Mouse (Mus musculus) ES-Bruce4 (cell line): Measurements from ENCODE around the gene Mtch2. TPM values are rescaled to one million over a fixed set of nuclear protein-coding genes. Genes with fewer than 3 reads are reported as not detected.

ENCODE experiments used
- H3K27ac ChIP-seq: 2 replicates; pipeline ENCODE4 v1.5.1; 2012; ENCODE audit warnings: low read length, inconsistent platforms; ENCODE audit not compliant: insufficient read depth
- H3K27me3 ChIP-seq: 2 replicates; pipeline ENCODE4 v1.6.1; 2012; ENCODE audit warnings: mild to moderate bottlenecking, low read length, inconsistent platforms; ENCODE audit not compliant: control insufficient read depth, poor library complexity, insufficient read depth, severe bottlenecking
- H3K36me3 ChIP-seq: 2 replicates; pipeline ENCODE4 v1.6.1; 2012; ENCODE audit warnings: inconsistent platforms, mild to moderate bottlenecking, low read length, moderate library complexity; ENCODE audit not compliant: control insufficient read depth, poor library complexity, insufficient read depth, severe bottlenecking
- H3K4me1 ChIP-seq: one replicate; pipeline ENCODE4 v1.8.1; 2011; ENCODE audit warnings: low read length; ENCODE audit not compliant: control insufficient read depth, insufficient read depth
- H3K4me3 ChIP-seq: 2 replicates; pipeline ENCODE4 v1.5.1; 2011; ENCODE audit warnings: low read depth, mild to moderate bottlenecking, low read length
- H3K9ac ChIP-seq: 2 replicates; pipeline ENCODE4 v1.6.1; 2012; ENCODE audit warnings: low read depth, mild to moderate bottlenecking, inconsistent platforms; ENCODE audit not compliant: poor library complexity, severe bottlenecking
- H3K9me3 ChIP-seq: replicated peaks from 2 replicates; pipeline ENCODE4 v1.6.1; 2012; ENCODE audit warnings: mild to moderate bottlenecking, low read length, inconsistent platforms; ENCODE audit not compliant: control insufficient read depth, poor library complexity, insufficient read depth, severe bottlenecking
- CTCF ChIP-seq: IDR thresholded peaks from one replicate; pipeline ENCODE4 v1.8.1; 2011; ENCODE audit warnings: low read depth, low read length
- EP300 ChIP-seq: IDR thresholded peaks from 2 replicates; pipeline ENCODE4 v1.6.1; 2011; ENCODE audit warnings: low read depth, low read length; ENCODE audit not compliant: insufficient read depth
- POLR2A ChIP-seq: IDR thresholded peaks from one replicate; pipeline ENCODE4 v1.8.1; 2011; ENCODE audit warnings: low read length; ENCODE audit not compliant: insufficient read depth
- polyA plus RNA-seq: library from polyadenylated mRNA; stranded (reverse); fragments of >200 nt; gene quantifications from 2 replicates; pipeline ENCODE4 v1.2.4, GENCODE M21; 2011; ENCODE audit warnings: low read depth; ENCODE audit not compliant: missing spikeins, insufficient read depth, insufficient read length

Mtch2 gene
- polyA plus RNA-seq, 1 experiment: 277 TPM

DNA sequence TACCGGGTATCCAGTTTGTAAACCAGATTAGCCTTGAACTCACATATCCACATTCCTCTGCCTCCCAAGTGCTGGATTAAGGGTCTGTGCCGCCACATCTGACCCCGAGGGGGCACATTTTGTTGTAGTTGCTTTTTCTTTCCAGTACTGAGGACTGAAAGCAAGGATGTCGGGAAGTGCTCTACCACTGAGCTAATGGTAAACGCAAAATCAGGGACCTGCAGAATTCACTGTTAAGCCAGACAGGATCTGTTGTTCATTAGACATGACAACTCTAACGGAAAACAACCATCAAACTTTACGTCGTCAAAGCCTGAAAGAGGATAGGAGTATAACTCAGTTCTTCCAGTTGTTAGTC, 379 bp upstream of the Mtch2 start:
- peak overlapping the region; percentile 57 for H3K4me3 ChIP-seq
- no peaks in the 10 kb centered on the region for H3K4me1 ChIP-seq
- peak overlapping the region; percentile 79 for H3K27ac ChIP-seq
- TF ChIP-seq POLR2A (no peak), EP300 (no peak), CTCF (no peak)
- no peaks in the 10 kb centered on the region for H3K9me3 ChIP-seq
- no peaks in the 10 kb centered on the region for H3K27me3 ChIP-seq
- H3K9ac ChIP-seq: peak overlapping the region; percentile 81
- peaks cover 18% of the 10 kb centered on the region for H3K36me3 ChIP-seq

DNA sequence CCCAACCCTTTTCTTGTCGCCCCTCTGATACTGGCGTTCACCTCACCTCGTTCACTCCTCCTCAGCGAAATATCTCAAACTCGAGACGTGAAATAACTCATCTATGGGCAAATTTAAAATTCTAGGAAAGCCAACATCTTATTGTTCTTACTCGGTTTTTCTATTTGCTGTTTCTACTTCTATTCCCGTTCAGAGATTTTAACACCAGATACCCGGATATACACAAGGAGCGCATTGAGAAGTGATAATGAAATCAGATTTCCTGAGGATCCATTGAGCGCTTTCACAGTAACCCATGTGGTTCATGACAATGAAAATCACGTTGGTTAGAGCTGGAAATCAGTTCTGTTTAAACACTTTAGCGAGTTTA, 711 bp downstream of the Mtch2 start:
- H3K4me1 ChIP-seq: no peaks in the 10 kb centered on the region
- H3K27ac ChIP-seq: peak overlapping the region; percentile 23; the same call in 1 of the 2 replicates
- no peak for TF ChIP-seq CTCF
- TF ChIP-seq POLR2A: no peak
- no peak for TF ChIP-seq EP300

DNA sequence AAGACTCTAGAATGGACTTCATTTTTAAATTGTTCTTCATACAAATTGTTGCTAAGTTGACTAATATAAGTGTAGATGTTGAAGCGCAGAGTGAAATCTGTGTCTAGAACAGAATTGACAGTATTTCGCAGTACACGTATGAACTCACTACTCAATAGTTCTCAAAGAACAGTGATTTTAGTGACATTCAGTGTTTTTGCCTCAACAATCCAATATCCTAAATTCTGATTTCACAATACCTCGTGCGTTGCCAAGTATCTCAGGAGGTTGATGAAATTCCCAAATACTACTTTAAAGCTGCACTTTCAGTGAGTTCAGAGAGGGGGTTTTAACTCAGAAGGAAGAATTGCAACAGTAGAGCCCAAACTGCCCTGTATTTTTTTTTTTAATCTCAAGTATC, 1.4 kb downstream of the Mtch2 start:
- no peak overlapping the region for H3K4me3 ChIP-seq
- peaks cover 34% of the 10 kb centered on the region for H3K36me3 ChIP-seq
- H3K27me3 ChIP-seq: no peaks in the 10 kb centered on the region
- TF ChIP-seq CTCF (no peak), EP300 (no peak), POLR2A (no peak)
- no peaks in the 10 kb centered on the region for H3K4me1 ChIP-seq
- no peak overlapping the region for H3K27ac ChIP-seq
- no peaks in the 10 kb centered on the region for H3K9me3 ChIP-seq
- peak overlapping the region; percentile 89; the same call in 1 of the 2 replicates for H3K9ac ChIP-seq

More for the DNA sequence above, 711 bp downstream of the Mtch2 start:
- H3K9ac ChIP-seq: peak overlapping the region; percentile 89
- no peaks in the 10 kb centered on the region for H3K27me3 ChIP-seq
- peaks cover 29% of the 10 kb centered on the region for H3K36me3 ChIP-seq
- H3K9me3 ChIP-seq: no peaks in the 10 kb centered on the region
- H3K4me3 ChIP-seq: peak overlapping the region; percentile 86

DNA sequence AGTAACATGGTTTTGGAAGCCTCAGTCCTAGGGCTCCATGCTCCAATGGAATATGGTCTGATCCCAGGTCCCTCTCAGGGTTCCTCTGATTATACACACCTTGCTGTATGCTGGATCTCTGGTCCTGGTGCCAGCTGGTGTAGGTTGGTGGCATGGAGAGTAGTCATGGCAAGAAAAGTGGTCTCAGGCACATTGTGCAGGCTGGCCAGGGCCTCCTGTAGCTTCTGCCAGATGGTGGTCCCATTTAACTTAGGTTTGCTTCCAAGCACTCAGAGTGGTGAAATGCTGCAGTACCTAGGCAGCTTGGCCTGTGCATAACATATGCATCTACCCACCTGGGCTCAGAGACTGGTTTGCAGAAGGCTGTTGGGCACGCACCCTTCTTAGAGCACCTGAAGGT, 3.4 kb downstream of the Mtch2 start:
- H3K27me3 ChIP-seq: no peaks in the 10 kb centered on the region
- H3K4me1 ChIP-seq: no peaks in the 10 kb centered on the region
- H3K9me3 ChIP-seq: no peaks in the 10 kb centered on the region
- no peak for TF ChIP-seq CTCF
- no peak overlapping the region for H3K9ac ChIP-seq
- no peak overlapping the region for H3K4me3 ChIP-seq
- H3K27ac ChIP-seq: no peak overlapping the region
- H3K36me3 ChIP-seq: peaks cover 43% of the 10 kb centered on the region

DNA sequence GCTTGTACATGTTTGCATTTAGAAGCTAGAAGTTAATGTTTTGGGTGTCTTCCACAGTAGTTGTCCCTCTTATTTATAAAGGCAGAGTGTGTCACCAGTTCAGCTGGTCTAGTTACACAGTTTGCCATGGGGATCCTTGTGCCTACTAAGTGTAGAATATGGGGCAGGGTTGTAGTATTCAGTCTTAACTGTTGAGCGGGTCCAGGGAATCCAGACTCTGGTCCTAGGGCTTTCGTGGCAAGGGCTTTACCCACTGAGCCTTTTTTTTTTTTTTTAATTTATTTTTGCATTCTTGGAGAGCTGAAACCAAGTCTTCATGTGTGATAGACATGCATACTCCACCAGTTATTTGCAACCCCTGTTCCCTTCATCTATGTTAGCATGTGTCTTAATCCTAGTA, 14.5 kb downstream of the Mtch2 start:
- TF ChIP-seq POLR2A (no peak), EP300 (no peak), CTCF (no peak)
- Histone ChIP-seq H3K36me3 (peaks cover 68% of the 10 kb centered on the region), H3K4me1 (no peaks in the 10 kb centered on the region)

DNA sequence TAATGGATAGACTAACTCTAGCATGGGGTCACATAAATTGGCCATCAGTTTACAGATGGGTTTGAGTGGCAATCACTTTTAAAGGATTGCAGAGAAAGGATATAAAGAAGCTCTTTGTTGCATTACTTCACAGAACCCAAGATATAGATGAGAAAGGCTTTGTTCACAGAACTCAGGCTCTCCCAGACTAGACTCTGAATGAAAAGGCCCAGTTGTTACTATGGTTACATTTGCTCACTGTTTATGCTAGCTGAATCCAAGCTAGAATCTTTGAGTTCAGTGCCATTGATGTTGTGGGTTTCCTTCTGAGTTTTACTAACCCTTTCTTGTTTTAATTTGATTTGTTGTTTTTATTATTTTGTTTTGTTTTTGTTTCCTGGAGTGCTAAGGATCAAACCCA, 17.2 kb downstream of the Mtch2 start:
- no peak for TF ChIP-seq POLR2A
- no peak for TF ChIP-seq CTCF
- TF ChIP-seq EP300: no peak
- H3K27ac ChIP-seq: no peak overlapping the region
- no peaks in the 10 kb centered on the region for H3K27me3 ChIP-seq
- no peak overlapping the region for H3K9ac ChIP-seq
- no peaks in the 10 kb centered on the region for H3K4me1 ChIP-seq
- peaks cover 61% of the 10 kb centered on the region for H3K36me3 ChIP-seq
- H3K9me3 ChIP-seq: no peaks in the 10 kb centered on the region
- no peak overlapping the region for H3K4me3 ChIP-seq

More for the DNA sequence above, 14.5 kb downstream of the Mtch2 start:
- H3K27me3 ChIP-seq: no peaks in the 10 kb centered on the region
- no peaks in the 10 kb centered on the region for H3K9me3 ChIP-seq
- H3K27ac ChIP-seq: no peak overlapping the region
- no peak overlapping the region for H3K9ac ChIP-seq
- no peak overlapping the region for H3K4me3 ChIP-seq
